Mouse (Mus musculus) liver, embryonic 13.5 days (tissue): ENCODE measurements around the gene Cdk9. TPM values are rescaled to one million over a fixed set of nuclear protein-coding genes. Genes with fewer than 3 reads are reported as not detected.
A peak's percentile ranks its signal among the peaks of the same experiment; 100 is the strongest.

Experiments
- ATAC-seq: fragments of 200-750 bp; cut with Nextera tagmentation; 2 replicates; pipeline ENCODE4 v1.8.0; 2017; ENCODE audit warnings: low read depth, mild to moderate bottlenecking, moderate number of reproducible peaks, moderate library complexity
- DNase-seq: peaks from one replicate; pipeline ENCODE4 v3.0.0; 2022
- H3K27ac ChIP-seq: fragments of 300-500 bp; sonication (generic); 2 replicates; pipeline ENCODE4 v1.5.1; 2015; ENCODE audit warnings: moderate library complexity, mild to moderate bottlenecking, inconsistent platforms
- H3K27me3 ChIP-seq: fragments of 300-500 bp; sonication (generic); 2 replicates; pipeline ENCODE4 v1.6.1; 2015; ENCODE audit warnings: mild to moderate bottlenecking, inconsistent platforms
- H3K36me3 ChIP-seq: fragments of 300-500 bp; sonication (generic); 2 replicates; pipeline ENCODE4 v1.6.1; 2015; ENCODE audit warnings: mild to moderate bottlenecking, inconsistent platforms
- H3K4me1 ChIP-seq: fragments of 300-500 bp; sonication (generic); replicated peaks from 2 replicates; pipeline ENCODE4 v1.6.1; 2015; ENCODE audit warnings: inconsistent platforms
- H3K4me2 ChIP-seq: fragments of 300-500 bp; sonication (generic); 2 replicates; pipeline ENCODE4 v1.6.1; 2015; ENCODE audit warnings: inconsistent platforms, mild to moderate bottlenecking, moderate library complexity
- H3K4me3 ChIP-seq: fragments of 300-500 bp; sonication (generic); replicated peaks from 2 replicates; pipeline ENCODE4 v1.5.1; 2015; ENCODE audit warnings: mild to moderate bottlenecking, inconsistent platforms
- H3K9ac ChIP-seq: fragments of 300-500 bp; sonication (generic); 2 replicates; pipeline ENCODE4 v1.6.1; 2015; ENCODE audit warnings: mild to moderate bottlenecking, inconsistent platforms
- H3K9me3 ChIP-seq: fragments of 300-500 bp; sonication (generic); replicated peaks from 2 replicates; pipeline ENCODE4 v1.6.1; 2016; ENCODE audit warnings: inconsistent platforms
- WGBS: fragments of 180-500 bp; shearing (Covaris S2); methylation state at CpG from one replicate; pipeline ENCODE4 v1.1.7; 2015; ENCODE audit not compliant: insufficient replicate concordance; 5-methylcytosine and 5-hydroxymethylcytosine counted together
- polyA plus RNA-seq: library from polyadenylated mRNA; unstranded; fragments of >200 nt; fragmentation: Nextera tagmentation; extraction: Ambion mirVana; gene quantifications from 2 replicates; pipeline ENCODE4 v1.2.1, GENCODE M21; 2015

Gene Cdk9
- polyA plus RNA-seq, 1 experiment from 2014 or later, result 60.4 TPM

DNA sequence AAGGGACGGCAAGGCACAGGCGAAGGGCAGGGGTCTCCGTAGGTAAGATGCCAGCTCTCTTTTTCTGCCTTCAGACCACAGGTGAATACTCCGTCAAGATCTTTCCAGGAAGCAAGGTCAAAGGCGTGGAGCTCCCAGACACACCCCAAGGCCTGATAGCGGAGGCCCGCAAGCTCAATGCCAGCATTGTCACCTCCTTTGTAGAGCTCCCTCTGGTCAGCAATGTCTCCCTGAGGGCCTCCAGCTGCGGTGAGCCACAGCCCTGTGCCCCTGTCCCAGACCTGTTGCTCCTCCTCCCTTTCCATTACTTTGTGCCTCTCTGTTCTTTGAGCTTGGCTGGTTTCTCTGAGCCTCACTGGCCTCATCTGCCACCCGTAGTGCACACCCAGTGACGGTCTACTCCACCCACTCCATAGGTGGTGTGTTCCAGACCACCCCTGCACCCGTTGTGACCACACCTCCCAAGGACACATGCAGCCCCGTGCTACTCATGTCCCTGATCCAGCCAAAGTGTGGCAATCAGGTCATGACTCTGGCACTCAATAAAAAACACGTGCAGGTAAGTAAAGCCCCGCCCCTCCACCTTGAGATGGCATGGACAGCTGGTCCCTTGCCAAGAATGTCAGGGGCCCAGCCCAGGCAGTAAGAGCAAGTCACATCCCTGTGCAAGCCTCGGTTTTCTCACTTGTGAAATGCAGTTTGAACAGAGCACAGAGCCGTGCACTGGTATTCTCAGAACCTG, 39.5 kb downstream of the Cdk9 start:
- Histone ChIP-seq H3K4me1 (peaks cover 36% of the 10 kb centered on the region), H3K9me3 (peaks cover 3% of the 10 kb centered on the region; the same call in 1 of the 2 replicates), H3K27ac (peak overlapping the region; percentile 54; the same call in 1 of the 2 replicates), H3K4me3 (no peak overlapping the region), H3K36me3 (peaks cover 38% of the 10 kb centered on the region), H3K9ac (no peak overlapping the region), H3K27me3 (no peaks in the 10 kb centered on the region), H3K4me2 (peak overlapping the region; percentile 13; the same call in 1 of the 2 replicates)
- DNase-seq (no peak), ATAC-seq (peak; percentile 63)
- 45% methylated on average over 16 of the region's 16 CpGs for WGBS

DNA sequence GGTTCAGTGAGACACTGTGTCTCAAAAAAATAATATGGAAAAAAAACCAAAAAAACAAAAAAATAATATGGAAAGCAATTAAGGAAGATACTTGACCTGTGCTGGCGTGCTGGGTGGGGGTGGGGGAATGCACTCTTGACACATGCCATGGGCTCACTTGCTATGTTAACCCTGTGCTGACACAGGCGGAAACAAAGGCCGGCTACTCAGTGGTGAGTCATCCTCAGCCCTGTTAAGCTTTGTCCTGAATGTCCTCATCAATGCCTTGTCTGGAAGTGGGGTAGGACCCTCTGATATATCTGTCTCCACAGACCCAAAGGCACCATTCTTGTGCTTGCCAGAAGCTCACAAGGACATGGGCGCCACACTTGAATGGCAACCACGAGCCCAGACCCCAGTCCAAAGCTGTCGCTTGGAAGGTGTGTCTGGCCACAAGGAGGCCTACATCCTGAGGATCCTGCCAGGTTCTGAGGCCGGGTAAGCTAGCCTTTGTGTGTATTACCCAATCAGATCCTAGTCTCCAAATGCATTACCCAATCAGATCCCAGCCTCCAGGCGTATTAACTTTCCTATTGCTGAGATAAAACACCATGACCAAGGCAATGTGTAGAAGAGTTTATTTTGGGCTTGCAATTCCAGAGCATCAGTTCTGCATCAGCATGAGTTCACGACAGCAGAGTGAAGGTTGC, 40.8 kb downstream of the Cdk9 start:
- ATAC-seq, result no peak
- 69% methylated on average over 9 of the region's 9 CpGs for WGBS
- Histone ChIP-seq H3K36me3 (peaks cover 38% of the 10 kb centered on the region), H3K4me2 (no peak overlapping the region), H3K27ac (no peak overlapping the region), H3K4me1 (peaks cover 36% of the 10 kb centered on the region), H3K9ac (no peak overlapping the region), H3K27me3 (no peaks in the 10 kb centered on the region), H3K9me3 (peaks cover 3% of the 10 kb centered on the region; the same call in 1 of the 2 replicates), H3K4me3 (no peak overlapping the region)
- no peak for DNase-seq

DNA sequence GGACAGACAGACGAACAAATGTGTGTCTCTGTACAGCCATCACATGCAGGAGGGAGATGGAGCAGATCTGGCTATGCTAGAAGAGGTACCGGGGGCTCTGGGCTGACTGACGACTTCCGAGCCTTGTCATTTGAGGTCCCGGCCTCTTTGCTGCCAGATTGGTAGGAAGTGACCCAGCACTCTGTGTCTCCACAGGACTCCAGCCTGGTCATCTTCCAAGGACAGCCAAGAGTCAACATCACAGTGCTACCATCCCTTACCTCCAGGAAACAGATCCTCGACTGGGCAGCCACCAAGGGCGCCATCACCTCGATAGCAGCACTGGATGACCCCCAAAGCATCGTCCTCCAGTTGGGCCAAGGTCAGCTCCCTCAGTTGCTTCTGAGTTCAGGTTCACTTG, 41.7 kb downstream of the Cdk9 start:
- Histone ChIP-seq H3K9me3 (no peaks in the 10 kb centered on the region), H3K9ac (no peak overlapping the region), H3K4me3 (no peak overlapping the region), H3K4me1 (peaks cover 38% of the 10 kb centered on the region), H3K27me3 (no peaks in the 10 kb centered on the region), H3K36me3 (peaks cover 38% of the 10 kb centered on the region), H3K27ac (no peak overlapping the region), H3K4me2 (no peak overlapping the region)
- 79% methylated on average over 9 of the region's 9 CpGs for WGBS
- DNase-seq (no peak), ATAC-seq (no peak)

DNA sequence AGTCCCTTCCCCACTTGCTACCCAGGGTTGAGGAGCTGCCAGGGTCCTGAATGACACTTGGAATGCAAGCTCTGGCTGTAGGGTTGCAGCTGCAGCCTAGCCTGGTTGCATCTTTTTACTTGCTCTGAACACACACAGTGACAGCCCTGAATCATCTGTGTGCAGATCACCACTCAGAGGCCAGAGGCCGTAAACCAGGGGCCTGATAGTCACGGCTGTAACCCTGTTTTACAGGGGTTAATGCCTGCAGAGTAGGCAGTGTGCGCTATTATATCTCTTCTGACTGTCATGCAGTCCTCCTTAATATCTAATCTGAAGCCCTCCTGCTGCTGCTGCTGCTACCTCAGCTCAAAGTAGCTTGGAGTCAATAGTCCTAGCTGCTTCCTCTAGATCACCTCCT, 43.0 kb downstream of the Cdk9 start:
- 24% methylated on average over 3 of the region's 3 CpGs for WGBS
- peaks cover 29% of the 10 kb centered on the region for H3K36me3 ChIP-seq
- no peak overlapping the region for H3K4me3 ChIP-seq
- H3K27ac ChIP-seq, result peak overlapping the region; percentile 14; the same call in 1 of the 2 replicates
- ATAC-seq (peak; percentile 79), DNase-seq (no peak)
- no peak overlapping the region for H3K9ac ChIP-seq
- H3K4me1 ChIP-seq, result peaks cover 50% of the 10 kb centered on the region
- no peaks in the 10 kb centered on the region for H3K9me3 ChIP-seq
- H3K4me2 ChIP-seq, result no peak overlapping the region
- no peaks in the 10 kb centered on the region for H3K27me3 ChIP-seq

- 84% methylated on average over 7 of the region's 7 CpGs for WGBS
These were observed 44.7 kb downstream of the Cdk9 start for GRCm38 (mm10) chr2:32668176-32668575.

GRCm38 (mm10) chr2:32667775-32668174, 45.1 kb downstream of the Cdk9 start:
- DNase-seq (no peak), ATAC-seq (no peak)
- H3K36me3 ChIP-seq, result peaks cover 14% of the 10 kb centered on the region; the same call in 1 of the 2 replicates
- no peak overlapping the region for H3K9ac ChIP-seq
- no peaks in the 10 kb centered on the region for H3K27me3 ChIP-seq
- WGBS, result 60% methylated on average over 11 of the region's 11 CpGs
- H3K27ac ChIP-seq, result no peak overlapping the region
- no peak overlapping the region for H3K4me3 ChIP-seq
- H3K4me2 ChIP-seq, result no peak overlapping the region
- H3K9me3 ChIP-seq, result no peaks in the 10 kb centered on the region
- H3K4me1 ChIP-seq, result peaks cover 41% of the 10 kb centered on the region

More at GRCm38 (mm10) chr2:32668176-32668575, 44.7 kb downstream of the Cdk9 start:
- Histone ChIP-seq H3K4me2 (no peak overlapping the region), H3K4me1 (peaks cover 45% of the 10 kb centered on the region), H3K27ac (no peak overlapping the region), H3K9ac (no peak overlapping the region), H3K36me3 (peaks cover 16% of the 10 kb centered on the region), H3K4me3 (no peak overlapping the region), H3K9me3 (no peaks in the 10 kb centered on the region), H3K27me3 (no peaks in the 10 kb centered on the region)
- DNase-seq (no peak), ATAC-seq (no peak)

GRCm38 (mm10) chr2:32665853-32666252, 47.0 kb downstream of the Cdk9 start:
- 56% methylated on average over 6 of the region's 6 CpGs for WGBS
- ATAC-seq, result no peak
- H3K9me3 ChIP-seq, result no peaks in the 10 kb centered on the region

DNA sequence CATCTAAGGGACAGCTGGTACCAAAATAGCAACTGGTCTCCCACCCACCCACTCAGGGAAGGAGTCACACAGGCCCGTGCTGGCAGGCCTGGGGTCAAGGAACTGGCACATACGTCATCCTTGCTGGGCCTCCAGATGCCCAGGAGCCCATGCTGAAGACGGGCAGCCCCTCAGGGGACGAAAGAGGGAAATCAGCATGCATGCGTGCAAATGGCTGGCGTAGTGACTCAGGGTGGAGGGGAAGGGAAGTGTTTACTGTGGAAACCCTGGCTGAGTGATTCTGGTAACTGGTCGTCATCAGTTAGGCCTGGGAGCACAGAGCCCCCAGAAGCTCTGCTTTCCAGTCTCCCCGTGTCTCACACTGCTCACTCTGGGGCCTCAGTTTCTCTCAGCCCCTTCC, 47.5 kb downstream of the Cdk9 start:
- Histone ChIP-seq H3K4me1 (peaks cover 54% of the 10 kb centered on the region), H3K9me3 (no peaks in the 10 kb centered on the region), H3K4me3 (no peak overlapping the region), H3K27me3 (no peaks in the 10 kb centered on the region), H3K27ac (no peak overlapping the region), H3K4me2 (no peak overlapping the region), H3K36me3 (no peaks in the 10 kb centered on the region), H3K9ac (no peak overlapping the region)
- no peak for DNase-seq
- no peak for ATAC-seq
- 74% methylated on average over 8 of the region's 8 CpGs for WGBS

More at GRCm38 (mm10) chr2:32665853-32666252, 47.0 kb downstream of the Cdk9 start:
- Histone ChIP-seq H3K9ac (no peak overlapping the region), H3K36me3 (no peaks in the 10 kb centered on the region), H3K4me2 (no peak overlapping the region), H3K27me3 (no peaks in the 10 kb centered on the region), H3K27ac (no peak overlapping the region), H3K4me1 (peaks cover 51% of the 10 kb centered on the region), H3K4me3 (no peak overlapping the region)
- DNase-seq, result no peak

- Histone ChIP-seq H3K27ac (peak overlapping the region; percentile 54; the same call in 1 of the 2 replicates), H3K27me3 (no peaks in the 10 kb centered on the region), H3K36me3 (no peaks in the 10 kb centered on the region; the same call in 1 of the 2 replicates), H3K4me2 (no peak overlapping the region), H3K9ac (no peak overlapping the region), H3K4me3 (no peak overlapping the region), H3K9me3 (no peaks in the 10 kb centered on the region), H3K4me1 (peaks cover 70% of the 10 kb centered on the region)
- DNase-seq (no peak), ATAC-seq (no peak)
- WGBS, result 67% methylated on average over 5 of the region's 5 CpGs
These were observed 50.6 kb downstream of the Cdk9 start for GRCm38 (mm10) chr2:32662291-32662690.

DNA sequence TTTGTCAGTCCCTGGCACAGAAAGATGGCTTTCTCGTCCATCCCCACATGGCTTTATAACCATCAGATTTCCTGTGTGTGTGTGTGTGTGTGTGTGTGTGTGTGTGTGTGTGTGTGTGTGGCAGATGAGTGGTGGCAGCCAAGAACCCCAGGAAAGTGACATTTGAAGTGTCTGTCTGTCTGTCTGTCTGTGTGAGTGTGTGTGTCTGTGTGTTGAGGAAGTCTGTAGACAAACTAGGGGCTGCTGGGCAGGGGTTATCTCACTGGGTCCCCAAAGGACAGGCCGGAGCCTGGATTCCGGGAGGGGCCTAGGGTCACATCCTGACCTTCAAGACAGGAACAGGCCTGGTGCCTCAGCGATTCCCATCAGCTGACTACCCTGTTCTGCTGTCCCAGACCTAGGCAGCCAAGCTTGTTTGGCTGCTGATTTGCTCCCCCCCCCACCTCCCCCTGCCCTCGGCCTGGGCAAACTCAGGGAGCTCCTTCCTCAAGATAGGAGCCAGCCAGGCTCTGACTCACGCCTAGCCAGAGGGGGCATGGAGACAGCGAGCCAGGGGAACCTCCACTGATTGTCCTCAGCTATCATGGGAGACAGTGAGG, 51.3 kb downstream of the Cdk9 start:
- peak; percentile 57 for ATAC-seq
- Histone ChIP-seq H3K9ac (no peak overlapping the region), H3K27me3 (no peaks in the 10 kb centered on the region), H3K4me1 (peaks cover 70% of the 10 kb centered on the region), H3K27ac (peak overlapping the region; percentile 54), H3K4me3 (no peak overlapping the region), H3K9me3 (no peaks in the 10 kb centered on the region), H3K36me3 (no peaks in the 10 kb centered on the region; the same call in 1 of the 2 replicates), H3K4me2 (no peak overlapping the region)
- no peak for DNase-seq
- 39% methylated on average over 7 of the region's 7 CpGs for WGBS

GRCm38 (mm10) chr2:32658873-32659272, 54.0 kb downstream of the Cdk9 start:
- Histone ChIP-seq H3K4me1 (peaks cover 77% of the 10 kb centered on the region), H3K36me3 (no peaks in the 10 kb centered on the region; the same call in 1 of the 2 replicates), H3K4me2 (peak overlapping the region; percentile 25; the same call in 1 of the 2 replicates), H3K27ac (peak overlapping the region; percentile 81), H3K9me3 (no peaks in the 10 kb centered on the region), H3K4me3 (no peak overlapping the region), H3K27me3 (no peaks in the 10 kb centered on the region), H3K9ac (peak overlapping the region; percentile 24; the same call in 1 of the 2 replicates)
- peak; percentile 65 for ATAC-seq
- 16% methylated on average over 2 of the region's 2 CpGs for WGBS
- DNase-seq, result no peak
